Mouse (Mus musculus) lung, postnatal 0 days (tissue): ENCODE measurements around the gene H2al1b.
"Not testable (repeated sequence)": the region's sequence is repeated elsewhere in the genome, so short reads cannot be mapped to it uniquely, and the experiment has no call there.

Experiments
- CTCF ChIP-seq: IDR thresholded peaks from 2 replicates; pipeline ENCODE4 v1.5.1; 2016; ENCODE audit warnings: antibody characterized with exemption, mild to moderate bottlenecking
- EP300 ChIP-seq: IDR thresholded peaks from 2 replicates; pipeline ENCODE4 v1.6.1; 2016; ENCODE audit warnings: antibody characterized with exemption, mild to moderate bottlenecking, control low read depth

GRCm38 (mm10) chrX:11317956-11318355, 15.7 kb downstream of the H2al1b start, which contains the start of gene H2al1g:
- TF ChIP-seq CTCF, EP300: not testable (repeated sequence)
